Mouse (Mus musculus): ENCODE measurements around the gene Ctcfl.

The Ctcfl gene

DNA sequence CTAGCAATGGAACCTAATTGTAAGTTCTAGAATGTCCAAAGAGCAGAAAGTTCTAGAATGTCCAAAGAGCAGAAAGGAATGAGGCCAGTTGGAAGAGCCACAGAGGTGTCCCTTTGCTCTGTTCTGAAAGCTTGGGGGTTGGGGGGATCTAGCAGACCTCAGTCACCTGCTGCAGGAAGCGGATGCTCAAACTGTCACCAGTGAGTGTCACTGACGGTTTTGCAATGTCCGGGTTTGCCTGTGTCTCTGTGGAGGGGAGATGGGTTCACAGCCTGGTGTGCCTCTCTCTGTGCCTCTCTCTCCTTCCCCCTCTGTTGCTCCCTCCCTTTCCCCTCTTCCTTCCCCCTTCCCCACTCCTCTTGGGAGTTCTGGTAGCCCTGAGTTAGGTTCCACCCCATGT is 36.6 kb downstream of the Ctcfl start:
- no peak for DNase-seq

DNA sequence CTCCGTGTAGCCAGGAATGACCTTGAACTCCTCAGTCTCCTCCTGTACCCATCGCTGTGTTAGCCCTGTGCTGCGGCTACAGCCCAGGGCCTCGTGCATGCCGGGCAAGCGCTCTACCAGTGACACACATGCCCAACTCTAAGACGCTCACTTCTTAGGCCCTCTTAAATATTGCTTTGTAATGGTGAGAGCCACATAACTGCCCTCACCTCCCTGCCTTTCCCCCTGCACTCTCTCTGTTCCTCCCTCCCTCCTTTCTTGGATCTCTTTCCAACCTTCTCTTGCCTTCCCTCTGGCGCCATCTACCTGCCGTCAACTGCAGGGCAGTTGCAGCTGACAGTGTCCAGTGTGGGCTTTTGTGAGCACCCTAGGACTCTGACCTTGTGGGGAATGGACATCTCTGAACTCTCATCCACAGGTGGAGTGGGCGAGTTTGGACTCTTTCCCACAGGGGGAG is 38.5 kb downstream of the Ctcfl start:
- peak; percentile 89 for DNase-seq

DNA sequence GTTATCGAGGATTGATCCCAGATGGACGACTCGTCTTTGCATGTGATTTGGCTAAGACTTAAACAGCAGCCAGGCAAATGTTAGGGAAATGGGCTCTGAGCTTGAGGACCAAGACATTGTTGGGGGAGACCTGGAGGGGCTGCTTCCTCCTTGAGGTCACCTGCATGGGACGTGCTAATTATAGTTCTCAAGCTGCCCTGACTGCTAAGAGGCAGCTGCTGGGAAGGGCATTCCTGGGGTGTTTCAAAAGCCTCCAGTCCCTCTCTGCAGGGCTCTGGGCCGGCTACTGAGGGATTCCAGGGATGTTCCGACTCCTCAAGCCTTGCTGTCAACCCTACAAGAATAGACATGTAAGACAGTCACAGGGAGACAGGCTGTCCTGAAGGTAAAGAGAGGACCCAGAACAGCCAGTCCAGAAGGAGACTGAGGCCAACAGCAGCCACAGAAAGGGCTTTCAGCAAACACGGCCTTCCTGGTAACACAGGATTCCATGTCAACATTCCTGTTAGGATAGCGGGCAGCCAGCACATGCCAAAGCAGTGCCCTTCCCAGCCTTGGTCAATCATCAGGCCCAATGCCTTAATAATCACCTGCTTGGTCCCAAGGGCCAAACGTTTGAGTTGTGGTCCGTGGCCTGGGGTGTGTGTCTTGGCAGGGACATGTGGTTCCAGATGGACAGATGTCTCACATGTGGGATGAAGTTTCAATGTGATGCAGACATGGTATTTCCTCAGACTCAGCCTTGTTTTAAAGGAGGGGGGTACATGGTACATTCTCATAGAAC is 39.4 kb downstream of the Ctcfl start:
- DNase-seq, result no peak

DNA sequence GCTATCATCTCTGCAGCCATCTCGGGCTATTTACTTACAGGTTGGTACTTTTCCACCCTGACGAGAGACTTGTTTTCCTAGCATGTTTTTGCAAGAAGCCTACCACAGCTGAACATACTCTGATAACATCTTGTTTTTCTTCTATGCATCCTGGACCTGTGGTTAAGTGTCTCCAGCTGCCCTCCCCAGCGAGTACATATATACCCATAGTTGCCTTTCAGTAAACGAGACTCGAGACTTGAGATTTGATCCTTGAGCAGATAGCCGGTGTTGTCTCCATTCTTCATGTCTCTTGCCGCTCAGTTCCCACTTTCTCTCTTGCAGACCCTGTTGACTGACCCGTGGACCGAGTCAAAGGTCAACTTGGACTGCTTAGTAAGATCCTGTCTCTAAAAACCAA is 42.4 kb downstream of the Ctcfl start:
- no peak for DNase-seq

DNA sequence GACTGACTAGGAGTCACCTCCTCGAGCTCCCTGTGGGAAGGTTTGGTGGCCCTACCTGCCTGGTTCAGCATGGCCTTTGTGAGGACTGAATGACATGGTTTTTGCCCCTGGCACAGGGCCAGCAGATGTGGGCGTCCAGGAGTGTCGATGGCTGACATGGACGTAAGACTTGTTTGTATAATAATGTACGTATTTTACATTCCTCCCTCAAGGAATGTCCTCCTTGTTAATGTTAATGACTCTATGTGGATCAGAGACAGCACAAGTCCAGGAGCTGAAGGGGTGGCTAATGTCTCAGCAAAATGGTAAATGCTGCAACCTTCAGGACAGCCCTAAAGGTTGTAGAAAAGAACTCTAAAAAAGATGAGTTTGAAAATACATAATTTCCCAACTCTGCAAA is 45.7 kb downstream of the Ctcfl start:
- DNase-seq, result no peak

DNA sequence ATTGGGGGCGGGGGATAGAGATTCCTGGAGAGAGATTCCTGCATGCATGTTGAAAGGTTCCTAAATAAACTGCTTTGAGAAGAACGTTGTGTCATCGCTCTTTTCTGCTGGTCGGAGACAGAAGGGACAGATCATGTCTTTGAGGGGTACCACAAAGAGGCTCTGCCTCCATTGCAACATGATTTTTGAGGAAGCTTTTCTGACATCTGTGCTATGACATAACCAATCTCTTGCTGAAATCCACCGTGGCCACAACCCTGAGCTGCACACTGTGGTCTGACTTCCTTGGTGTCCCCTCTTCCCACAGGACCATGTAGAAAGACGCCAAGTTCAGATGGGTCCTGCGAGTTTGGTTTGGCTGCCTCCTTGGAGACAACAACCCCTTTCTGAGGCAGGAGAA is 46.4 kb downstream of the Ctcfl start:
- no peak for DNase-seq

DNA sequence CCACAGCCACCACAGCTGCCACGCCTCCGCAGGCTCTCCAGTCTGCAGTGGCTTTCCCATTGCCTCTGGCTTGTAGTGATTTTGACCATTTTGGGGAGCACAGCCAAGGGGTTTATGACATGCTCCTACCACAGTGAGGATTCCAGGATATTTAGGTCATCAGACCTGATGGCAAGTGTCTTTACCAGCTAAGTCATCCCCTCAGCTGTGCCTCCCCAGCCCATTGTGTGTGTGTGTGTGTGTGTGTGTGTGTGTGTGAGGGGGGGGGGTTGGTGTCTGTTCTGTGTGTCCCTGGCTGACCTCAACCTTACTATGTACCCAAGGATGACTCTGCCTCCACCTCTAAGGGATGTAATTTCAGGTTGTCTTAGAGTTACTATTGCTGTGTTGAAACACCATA is 54.5 kb downstream of the Ctcfl start:
- no peak for DNase-seq

DNA sequence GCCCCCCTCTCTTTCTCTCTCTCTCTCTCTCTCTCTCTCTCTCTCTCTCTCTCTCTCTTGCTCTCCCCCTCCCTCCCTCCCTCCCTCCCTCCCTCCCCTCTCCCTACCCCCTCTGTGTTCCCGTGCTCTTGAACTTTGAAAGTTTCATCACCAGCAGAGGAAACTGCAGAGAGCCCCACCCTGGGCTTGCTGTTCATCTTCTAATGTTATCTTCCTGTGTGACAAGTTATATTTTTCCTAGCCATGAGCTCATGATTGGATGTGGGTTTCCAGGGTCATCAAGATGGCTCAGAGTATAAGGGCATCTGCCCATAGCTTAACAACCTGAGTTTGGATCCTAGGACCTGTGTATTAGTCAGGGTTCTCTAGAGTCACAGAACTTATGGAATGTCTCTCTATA is 56.1 kb downstream of the Ctcfl start:
- no peak for DNase-seq

DNA sequence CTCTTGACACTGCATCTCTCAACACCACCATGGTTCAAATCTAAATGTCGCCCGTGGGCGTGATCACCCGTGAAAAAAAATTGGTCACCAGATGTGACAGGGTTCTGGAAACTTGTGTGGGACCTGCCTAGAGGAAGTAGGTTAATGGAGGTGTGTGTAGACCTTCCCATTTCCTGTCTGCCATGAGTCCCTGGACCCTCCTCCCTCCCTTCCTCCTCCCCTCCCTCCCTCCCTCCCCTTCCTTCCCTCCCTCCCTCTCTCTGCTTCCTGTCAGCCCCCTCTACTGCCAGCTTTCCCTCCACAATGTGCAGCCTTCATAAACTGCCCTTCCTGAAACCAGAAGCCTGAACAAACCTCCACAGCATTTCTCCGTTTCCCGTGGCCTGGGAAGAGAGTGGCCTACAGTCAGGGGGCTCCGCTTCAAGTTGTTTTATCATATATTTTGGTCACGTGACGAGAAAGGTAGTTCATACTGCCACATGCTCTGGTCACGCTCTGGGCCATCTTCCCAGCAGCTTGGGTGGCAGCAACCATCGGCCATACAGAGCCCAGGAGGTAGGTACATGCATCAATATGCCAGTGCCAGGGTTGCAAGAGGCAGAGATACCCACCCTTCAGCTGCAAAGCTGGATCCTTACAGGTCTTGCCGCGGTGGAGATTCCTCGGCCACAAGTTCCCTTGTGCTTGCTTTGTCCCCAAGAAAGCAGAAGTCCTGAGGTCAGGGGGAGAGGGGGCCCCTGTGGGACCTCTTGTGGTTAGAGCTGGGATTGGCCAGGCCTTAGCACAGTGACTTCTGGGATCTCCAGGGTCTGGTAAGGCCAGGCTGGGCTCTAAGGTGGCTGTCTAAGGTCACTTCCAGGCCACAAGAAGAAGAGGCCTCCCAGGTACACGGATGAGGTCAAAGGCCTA is 57.6 kb downstream of the Ctcfl start:
- no peak for DNase-seq

DNA sequence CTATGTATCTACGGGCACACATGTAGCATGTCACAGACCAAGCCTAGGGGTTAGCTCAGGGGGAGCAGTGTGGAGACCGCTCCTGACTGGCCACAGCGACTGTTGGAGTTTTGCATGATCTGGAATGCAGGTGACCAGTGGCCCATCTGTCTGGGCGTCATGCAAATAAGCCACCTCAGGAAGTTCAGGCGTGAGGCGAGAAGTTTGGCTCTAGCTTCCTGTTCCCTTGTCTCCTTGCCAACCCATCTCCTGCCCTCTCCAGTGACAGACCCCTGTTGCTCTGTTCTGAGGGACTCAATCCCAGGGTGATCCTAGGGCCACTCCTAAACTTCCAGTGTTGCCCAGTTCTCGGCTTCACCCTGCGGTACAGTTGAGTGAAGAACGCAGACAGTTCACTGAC is 58.9 kb downstream of the Ctcfl start:
- no peak for DNase-seq

DNA sequence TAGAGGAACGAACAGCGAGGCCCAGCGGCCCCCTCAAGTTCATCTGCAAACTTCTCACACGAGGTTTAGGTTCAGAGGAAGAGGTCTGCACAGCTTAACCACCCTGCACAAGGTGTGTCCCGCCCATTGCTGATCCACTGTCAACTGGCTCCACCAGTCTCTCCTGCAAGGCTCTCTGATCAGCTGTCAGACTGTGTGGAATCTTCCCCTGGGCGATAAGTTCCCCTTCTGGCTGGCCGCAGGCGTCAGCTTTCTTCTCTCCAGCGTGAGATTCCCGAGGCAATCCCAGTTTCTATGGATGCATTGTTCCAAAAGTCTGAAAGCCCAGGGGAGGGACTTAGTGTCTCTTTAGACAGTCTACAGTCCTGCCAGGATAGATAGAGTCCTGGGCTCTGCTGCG is 61.1 kb downstream of the Ctcfl start:
- DNase-seq, result no peak

DNA sequence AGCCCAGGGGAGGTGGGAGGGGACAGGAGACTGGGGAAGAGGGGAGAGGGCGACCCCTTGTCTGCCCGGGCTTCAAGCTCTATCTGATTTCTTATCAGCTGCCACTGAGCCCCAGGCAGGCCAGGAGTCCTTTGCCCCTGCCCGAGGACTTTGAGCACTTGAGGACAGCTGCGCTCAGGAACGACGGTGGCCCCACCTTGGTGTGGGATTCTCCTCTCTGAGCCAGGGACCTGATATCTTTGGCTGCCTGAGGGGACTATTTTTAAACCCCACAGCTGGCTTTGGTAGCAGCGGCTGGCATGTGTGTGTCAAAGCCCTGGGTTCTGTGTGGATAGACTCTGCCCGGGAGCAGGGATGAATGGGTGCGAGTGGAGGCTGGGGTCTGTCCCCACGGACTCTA is 61.7 kb downstream of the Ctcfl start:
- DNase-seq, result no peak

DNA sequence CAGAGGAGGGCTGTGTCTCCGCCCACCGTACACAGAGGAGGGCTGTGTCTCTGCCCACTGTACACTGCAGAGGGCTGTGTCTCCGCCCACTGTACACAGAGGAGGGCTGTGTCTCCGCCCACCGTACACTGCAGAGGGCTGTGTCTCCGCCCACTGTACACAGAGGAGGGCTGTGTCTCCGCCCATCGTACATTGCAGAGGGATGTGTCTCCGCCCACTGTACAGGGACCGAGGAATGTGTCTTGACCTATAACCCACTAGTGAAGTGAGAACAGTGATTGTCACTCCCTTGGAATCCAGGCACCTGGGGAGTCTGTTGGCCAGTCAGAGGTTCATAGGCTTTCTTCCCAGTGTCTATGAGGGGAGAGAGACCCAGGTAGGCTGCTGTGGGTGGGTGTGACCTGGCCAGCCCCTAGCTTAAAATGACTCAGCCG is 62.4 kb downstream of the Ctcfl start:
- DNase-seq, result peak; percentile 36

DNA sequence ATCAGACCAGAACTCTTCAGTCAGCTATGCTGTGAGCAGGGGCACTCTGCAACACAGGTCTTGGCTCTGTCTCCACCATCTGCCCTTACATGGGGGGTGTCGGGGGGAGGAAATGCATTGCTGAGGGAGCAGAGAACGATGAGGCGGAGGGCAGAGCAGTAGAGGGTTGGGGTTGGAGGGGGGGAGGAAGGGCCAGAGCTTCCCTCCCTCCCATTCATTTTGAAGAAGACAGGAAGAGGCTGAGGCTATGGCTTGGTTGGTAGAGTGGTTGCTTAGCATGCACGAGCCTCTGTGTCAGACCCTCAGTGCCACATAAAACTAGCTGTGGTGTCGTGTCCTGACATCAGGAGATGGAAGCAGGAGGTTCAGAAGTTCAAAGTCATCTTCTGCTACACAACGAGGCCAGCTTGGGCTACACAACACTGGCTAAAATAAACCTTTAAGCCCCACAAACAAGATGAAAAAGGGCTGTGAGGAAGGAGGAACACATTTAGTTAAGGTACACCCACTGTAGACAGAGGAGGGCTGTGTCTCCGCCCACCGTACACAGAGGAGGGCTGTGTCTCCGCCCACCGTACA is 62.9 kb downstream of the Ctcfl start:
- no peak for DNase-seq

DNA sequence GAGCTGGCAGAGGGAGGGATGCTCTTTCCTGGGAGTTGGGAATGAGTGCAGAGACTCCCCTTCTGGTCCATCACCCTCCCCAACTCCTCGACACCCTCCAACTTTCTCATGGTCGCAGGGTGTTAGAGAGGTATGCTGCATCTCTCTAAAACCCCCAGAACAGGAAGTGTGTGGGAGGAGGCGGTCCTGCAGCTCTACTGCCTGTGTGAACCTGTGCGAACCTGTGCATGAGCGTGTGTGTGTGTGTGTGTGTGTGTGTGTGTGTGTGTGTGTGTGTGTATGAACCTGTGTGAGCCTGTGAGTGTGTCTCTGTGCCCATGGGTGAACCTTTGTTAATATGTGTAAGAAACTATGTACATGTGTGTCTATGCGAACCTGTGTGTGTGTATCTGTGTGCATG is 65.5 kb downstream of the Ctcfl start:
- no peak for DNase-seq

DNA sequence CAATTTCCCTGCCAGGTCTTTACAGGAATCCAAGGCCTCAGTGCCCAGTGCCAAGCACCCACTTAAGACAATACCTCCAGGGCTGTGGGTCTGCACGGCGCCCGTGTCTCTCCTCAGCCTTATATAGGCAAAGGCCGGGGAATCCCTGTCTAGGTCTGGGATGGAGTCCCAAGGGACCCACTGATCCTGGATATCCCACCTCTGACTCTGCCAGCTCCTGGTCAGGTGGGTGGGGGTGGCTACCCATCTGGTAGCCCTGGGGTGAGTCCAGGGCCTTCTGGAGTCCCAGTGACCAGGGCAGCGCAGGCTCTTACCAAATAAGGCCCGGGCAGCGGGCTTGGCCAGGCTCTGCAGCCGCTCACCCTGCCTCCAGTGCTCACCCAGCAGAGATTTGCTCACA is 66.4 kb downstream of the Ctcfl start:
- no peak for DNase-seq

DNA sequence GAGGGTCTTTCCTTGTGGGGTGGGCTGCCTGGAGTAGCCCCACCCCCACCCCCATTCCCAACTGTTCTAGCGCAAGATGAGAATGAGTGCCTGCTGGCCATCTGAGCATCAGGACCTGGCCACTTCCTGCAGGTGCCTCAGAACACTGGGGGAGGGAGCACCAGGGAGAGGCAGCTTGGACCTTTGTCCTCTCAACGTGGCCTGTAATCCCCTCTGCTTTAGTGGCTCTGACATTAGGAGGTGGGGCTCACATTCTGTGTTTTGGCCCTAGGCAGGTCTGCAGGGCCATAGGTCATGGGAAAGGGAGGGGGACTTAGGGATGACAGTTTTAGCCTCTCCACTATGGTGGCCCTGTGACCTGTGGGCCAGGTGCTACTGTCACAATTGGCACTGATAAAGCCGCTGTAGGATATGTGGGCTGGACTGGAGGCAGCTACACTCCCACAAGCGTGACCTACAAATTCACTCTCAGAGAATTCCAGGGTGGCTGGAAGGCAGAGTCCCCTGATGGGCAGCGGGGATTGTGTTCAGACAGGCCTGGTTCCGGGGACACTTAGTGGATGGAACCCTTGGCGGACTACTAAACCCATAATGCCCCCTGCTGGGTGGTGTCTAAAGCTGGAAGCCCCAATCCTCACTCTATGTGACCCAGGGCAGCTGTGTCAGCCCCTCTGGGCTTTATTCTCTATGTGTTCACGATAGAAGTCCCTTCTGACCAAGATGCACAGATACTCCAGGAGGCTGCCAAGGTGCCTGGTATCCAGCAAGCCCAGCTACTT is 68.5 kb downstream of the Ctcfl start:
- peak; percentile 42 for DNase-seq

DNA sequence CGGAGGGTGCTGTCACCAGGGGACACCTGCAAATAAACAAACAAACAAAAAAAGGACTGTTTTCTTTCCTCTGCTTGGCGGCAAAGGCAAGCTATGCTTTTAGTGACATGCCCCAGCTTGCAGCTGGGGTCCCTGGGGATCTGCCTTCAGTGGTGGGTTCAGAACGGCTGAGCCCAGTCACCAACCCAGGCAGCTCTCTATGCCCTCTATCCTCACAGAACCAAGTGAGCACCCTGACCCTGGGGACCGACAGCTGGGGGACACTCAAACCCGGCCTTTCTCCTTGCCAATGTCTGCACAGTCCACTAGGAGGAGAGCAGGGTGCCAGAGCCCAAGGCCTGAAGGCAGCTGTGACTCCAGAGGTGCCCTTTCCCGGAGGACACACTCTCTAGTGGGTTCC is 69.5 kb downstream of the Ctcfl start:
- DNase-seq, result no peak

DNA sequence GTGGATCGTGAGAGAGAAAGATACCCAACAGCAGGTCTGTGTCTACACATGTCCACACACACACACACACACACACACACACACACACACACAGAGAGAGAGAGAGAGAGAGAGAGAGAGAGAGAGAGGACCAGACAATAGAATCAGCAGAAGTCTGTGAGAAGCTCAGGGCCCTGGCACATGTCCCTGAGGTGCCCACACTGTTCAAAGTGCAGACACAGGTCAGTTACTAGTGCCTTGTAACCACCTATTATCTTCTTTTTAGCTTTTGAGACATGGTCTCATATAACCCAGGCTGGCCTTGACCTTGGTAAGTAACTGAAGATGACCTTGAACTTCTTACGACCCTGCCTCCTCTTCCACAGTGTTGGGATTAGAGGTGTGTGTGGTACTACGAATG is 70.1 kb downstream of the Ctcfl start:
- DNase-seq, result no peak

DNA sequence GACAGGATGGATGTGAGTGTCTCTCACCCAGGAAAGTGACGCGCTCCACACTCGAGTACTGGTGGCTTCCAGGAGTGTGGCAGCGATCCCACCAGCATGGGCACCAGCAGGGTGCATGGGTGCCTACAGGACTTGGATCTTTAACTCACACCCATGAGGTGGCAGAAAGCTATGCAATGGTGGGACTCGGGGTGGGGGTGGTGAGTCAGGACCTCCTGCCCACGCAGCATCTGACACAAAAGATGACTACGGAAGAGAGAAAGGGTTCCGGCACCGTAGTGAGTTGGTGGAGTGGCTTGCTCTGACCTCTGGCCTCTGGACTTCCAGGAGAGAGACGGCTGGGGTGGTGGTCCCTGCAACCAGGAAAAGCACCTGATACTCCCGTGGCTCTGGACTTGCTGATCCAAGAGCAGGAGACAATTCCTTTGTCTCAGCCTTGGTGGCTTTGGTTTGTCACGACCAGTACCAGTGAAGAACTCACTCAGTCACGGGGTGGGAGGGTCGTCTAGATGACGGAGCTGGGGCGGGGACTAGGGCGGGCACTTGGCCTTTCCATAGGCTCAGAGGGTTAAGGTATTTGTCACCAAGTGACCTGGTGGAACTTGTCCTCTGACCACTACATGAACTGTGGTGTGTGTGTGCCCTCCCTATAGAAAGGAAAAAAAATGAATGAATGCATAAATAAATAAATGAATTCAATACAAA is 71.1 kb downstream of the Ctcfl start:
- no peak for DNase-seq

DNA sequence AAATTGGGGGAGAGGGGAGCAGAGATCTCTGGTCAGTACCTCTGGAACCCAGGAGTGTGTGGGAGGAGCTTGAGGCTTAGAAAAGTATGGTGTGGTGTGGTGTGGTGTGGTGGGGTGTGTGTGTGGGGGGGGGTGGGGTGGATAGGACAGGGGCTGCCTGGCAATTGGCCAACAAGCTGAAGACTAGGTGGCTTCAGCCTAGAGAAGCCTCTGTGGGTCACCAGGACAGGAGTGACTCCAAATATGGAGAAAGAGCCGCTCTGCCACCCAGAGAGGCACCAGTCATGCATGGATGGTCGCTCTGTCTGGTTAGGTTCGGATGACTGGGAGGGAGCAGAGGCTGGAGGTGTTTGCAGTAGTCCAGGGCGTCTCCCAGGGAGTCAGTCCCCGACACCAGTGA is 71.9 kb downstream of the Ctcfl start:
- no peak for DNase-seq

DNA sequence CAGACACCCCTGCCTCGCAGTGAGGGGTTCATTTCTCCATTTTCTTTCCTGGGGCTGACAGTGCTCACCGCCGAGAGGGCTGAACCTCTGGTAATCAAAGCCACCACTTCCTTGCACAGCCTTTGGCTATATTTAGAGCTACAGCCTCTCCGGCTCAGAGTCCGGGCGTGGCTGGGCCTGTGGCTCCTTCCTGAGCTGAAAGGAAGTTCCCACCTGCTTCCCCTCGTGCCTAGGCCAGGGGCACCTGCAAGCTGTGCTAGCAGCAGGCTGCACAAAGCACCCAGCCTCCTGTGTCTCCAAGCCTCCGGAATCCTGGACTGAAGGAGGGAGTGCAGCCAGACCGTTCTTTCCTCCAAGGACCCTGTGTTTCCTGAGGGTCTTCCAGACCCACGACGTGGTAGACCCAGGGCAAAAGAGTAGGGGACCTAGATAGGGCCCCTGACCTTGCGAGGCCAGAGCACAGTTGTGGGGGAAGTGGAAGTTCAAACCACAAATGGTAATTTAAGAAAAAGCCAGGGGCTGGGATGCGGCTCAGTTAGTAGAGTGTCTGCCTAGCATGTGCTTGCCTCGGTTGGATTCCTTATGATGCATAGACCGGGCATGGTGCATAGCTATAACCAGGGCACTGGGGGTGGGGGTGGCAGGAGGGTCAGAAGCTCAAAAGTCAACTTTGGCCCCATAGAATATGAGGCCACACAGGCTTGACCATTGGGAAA is 72.6 kb downstream of the Ctcfl start:
- no peak for DNase-seq

Data from retina, postnatal 1 day (tissue).